ENCODE assay signal across 9 mouse cellular contexts in genomic region chr19:50374751-50375150, GRCm38 (mm10).
DNase-seq lines count a peak whose midpoint lies in the region; ATAC-seq lines count a peak whose summit lies in the region.
"Had no signal": no experiment of that assay in that cellular context is flagged by ENCODE, and none has a peak within 500 bp of the region (broad histone marks: within the 10 kb centered on the region; RNA-seq: fewer than 3 reads in every experiment).

No protein-coding gene starts in this region.

- no peaks in the 10 kb centered on the region for H3K27me3 ChIP-seq in kidney, embryonic 15.5 days
- H3K27me3 ChIP-seq in forebrain, embryonic 15.5 days = no peaks in the 10 kb centered on the region
- H3K27me3 ChIP-seq: lung, embryonic 15.5 days had no signal

- no peak overlapping the region for H3K9ac ChIP-seq in kidney, embryonic 15.5 days
- peak overlapping the region; percentile 16; the same call in 1 of the 2 replicates for H3K9ac ChIP-seq in forebrain, embryonic 15.5 days (replicated peaks)
- H3K9ac ChIP-seq: lung, embryonic 15.5 days had no signal

- no peak for ATAC-seq in kidney, embryonic 15.5 days (replicated peaks; ENCODE audit: low FRiP score)
- ATAC-seq in forebrain, embryonic 15.5 days (replicated peaks) = 0 out of 2 replicates have a peak, but pooled peaks have one; percentile 19

- H3K27ac ChIP-seq in kidney, embryonic 15.5 days = no peak overlapping the region
- peak overlapping the region; percentile 29; the same call in 1 of the 2 replicates for H3K27ac ChIP-seq in forebrain, embryonic 15.5 days (replicated peaks)
- H3K27ac ChIP-seq: lung, embryonic 15.5 days had no signal

- no peak overlapping the region for H3K4me3 ChIP-seq in kidney, embryonic 15.5 days (replicated peaks)
- H3K4me3 ChIP-seq in forebrain, embryonic 15.5 days = peak overlapping the region; percentile 17; the same call in 1 of the 2 replicates
- H3K4me3 ChIP-seq: lung, embryonic 15.5 days had no signal

- H3K4me2 ChIP-seq in kidney, embryonic 15.5 days = peak overlapping the region; percentile 10
- H3K4me2 ChIP-seq in forebrain, embryonic 15.5 days (replicated peaks) = peak overlapping the region; percentile 40
- H3K4me2 ChIP-seq: lung, embryonic 15.5 days had no signal

- no peaks in the 10 kb centered on the region for H3K9me3 ChIP-seq in kidney, embryonic 15.5 days (replicated peaks)
- no peaks in the 10 kb centered on the region for H3K9me3 ChIP-seq in forebrain, embryonic 15.5 days
- H3K9me3 ChIP-seq: lung, embryonic 15.5 days had no signal

- no peaks in the 10 kb centered on the region for H3K4me1 ChIP-seq in kidney, embryonic 15.5 days
- peaks cover 29% of the 10 kb centered on the region for H3K4me1 ChIP-seq in forebrain, embryonic 15.5 days
- H3K4me1 ChIP-seq: lung, embryonic 15.5 days had no signal

- no peak for DNase-seq in kidney, adult 18-20 months
- DNase-seq in brain, adult 2 months (ENCODE audit: low read depth, low spot score) = peak; percentile 64
- peak; percentile 5 to 15 for DNase-seq in kidney, postnatal 36 days
- DNase-seq in embryo, embryonic 9.5 days (ENCODE audit: extremely low spot score) = no peak
- no peak for DNase-seq in thymus, postnatal 25 days
- DNase-seq in thymus, adult 18-20 months = no peak

- WGBS in kidney, embryonic 15.5 days = 50% methylated on average over 10 of the region's 10 CpGs
- 13% methylated on average over 10 of the region's 10 CpGs for WGBS in forebrain, embryonic 15.5 days

- no peaks in the 10 kb centered on the region for H3K36me3 ChIP-seq in kidney, embryonic 15.5 days
- H3K36me3 ChIP-seq in forebrain, embryonic 15.5 days = no peaks in the 10 kb centered on the region
- H3K36me3 ChIP-seq: lung, embryonic 15.5 days had no signal

Comparison
In these comparisons a context has a peak if more than half of its experiments do, and no peak if none do; other contexts are left out.
1. DNase-seq: peak in brain, adult 2 months (single experiment) and kidney, postnatal 36 days (2 of 2); none in kidney, adult 18-20 months (single experiment), embryo, embryonic 9.5 days (single experiment), thymus, postnatal 25 days (single experiment) and thymus, adult 18-20 months (0 of 2).